Mouse (Mus musculus): ENCODE measurements at regions not wholly inside any gene's neighbourhood (a gene's known extent, or its start where the extent isn't known, plus 50 kb on each side); places are given as distances from the start of the nearest gene placed in this dataset.

- 27% methylated on average over 7 of the region's 7 CpGs for WGBS (ENCODE audit: insufficient replicate concordance)
- H3K4me2 ChIP-seq = peak overlapping the region; percentile 41
- no peak for ATAC-seq (ENCODE audit: insufficient read depth)
- no peak overlapping the region for H3K4me3 ChIP-seq (replicated peaks)
- H3K36me3 ChIP-seq (replicated peaks) = no peaks in the 10 kb centered on the region
- H3K9ac ChIP-seq = no peak overlapping the region
- H3K27ac ChIP-seq (replicated peaks) = no peak overlapping the region
- no peaks in the 10 kb centered on the region for H3K9me3 ChIP-seq (replicated peaks)
- no peaks in the 10 kb centered on the region for H3K27me3 ChIP-seq
- H3K4me1 ChIP-seq (replicated peaks) = no peaks in the 10 kb centered on the region
These were observed 1020.5 kb downstream of the 9330182O14Rik start for GRCm38 (mm10) chr15:41154551-41155151.

- H3K4me3 ChIP-seq (replicated peaks) = no peak overlapping the region
- H3K27me3 ChIP-seq = no peaks in the 10 kb centered on the region
- H3K27ac ChIP-seq (replicated peaks) = no peak overlapping the region
- H3K4me2 ChIP-seq = peak overlapping the region; percentile 41
- H3K4me1 ChIP-seq (replicated peaks) = no peaks in the 10 kb centered on the region
- no peaks in the 10 kb centered on the region for H3K9me3 ChIP-seq (replicated peaks)
- no peak for ATAC-seq (ENCODE audit: insufficient read depth)
- WGBS (ENCODE audit: insufficient replicate concordance) = 15% methylated on average over 16 of the region's 16 CpGs
- no peak overlapping the region for H3K9ac ChIP-seq
- H3K36me3 ChIP-seq (replicated peaks) = no peaks in the 10 kb centered on the region
These were observed 1021.0 kb downstream of the 9330182O14Rik start for GRCm38 (mm10) chr15:41155169-41155638.

- H3K27me3 ChIP-seq = no peaks in the 10 kb centered on the region
- H3K27ac ChIP-seq (replicated peaks) = no peak overlapping the region
- H3K9me3 ChIP-seq (replicated peaks) = no peaks in the 10 kb centered on the region
- H3K4me3 ChIP-seq (replicated peaks) = no peak overlapping the region
- no peaks in the 10 kb centered on the region for H3K36me3 ChIP-seq (replicated peaks)
- H3K9ac ChIP-seq = no peak overlapping the region
- no peak for ATAC-seq (ENCODE audit: insufficient read depth)
- H3K4me2 ChIP-seq = no peak overlapping the region
- H3K4me1 ChIP-seq (replicated peaks) = no peaks in the 10 kb centered on the region
These were observed 1023.6 kb downstream of the 9330182O14Rik start for GRCm38 (mm10) chr15:41157802-41158201.

- Histone ChIP-seq H3K4me1 (replicated peaks) (no peaks in the 10 kb centered on the region), H3K27me3 (no peaks in the 10 kb centered on the region), H3K36me3 (replicated peaks) (no peaks in the 10 kb centered on the region), H3K27ac (replicated peaks) (no peak overlapping the region), H3K9me3 (replicated peaks) (no peaks in the 10 kb centered on the region), H3K9ac (no peak overlapping the region), H3K4me2 (no peak overlapping the region), H3K4me3 (replicated peaks) (no peak overlapping the region)
- WGBS (ENCODE audit: insufficient replicate concordance) = 32% methylated on average over 8 of the region's 8 CpGs
- ATAC-seq (ENCODE audit: insufficient read depth) = no peak
These were observed 1028.1 kb downstream of the 9330182O14Rik start for GRCm38 (mm10) chr15:41162268-41162667.

GRCm38 (mm10) chr15:41162793-41163192 lies 1028.6 kb downstream of the 9330182O14Rik start:
- Histone ChIP-seq H3K36me3 (replicated peaks) (no peaks in the 10 kb centered on the region), H3K27me3 (no peaks in the 10 kb centered on the region), H3K9me3 (replicated peaks) (no peaks in the 10 kb centered on the region), H3K27ac (replicated peaks) (no peak overlapping the region), H3K4me2 (no peak overlapping the region), H3K9ac (no peak overlapping the region), H3K4me3 (replicated peaks) (no peak overlapping the region), H3K4me1 (replicated peaks) (no peaks in the 10 kb centered on the region)
- WGBS (ENCODE audit: insufficient replicate concordance) = 3% methylated on average over 8 of the region's 8 CpGs
- ATAC-seq (ENCODE audit: insufficient read depth) = no peak

GRCm38 (mm10) chr15:41163643-41164358 lies 1029.6 kb downstream of the 9330182O14Rik start:
- H3K4me2 ChIP-seq = peak overlapping the region; percentile 47
- 14% methylated on average over 8 of the region's 8 CpGs for WGBS (ENCODE audit: insufficient replicate concordance)
- H3K27ac ChIP-seq (replicated peaks) = no peak overlapping the region
- H3K4me3 ChIP-seq (replicated peaks) = peak overlapping the region; percentile 20; the same call in 1 of the 2 replicates
- H3K9me3 ChIP-seq (replicated peaks) = no peaks in the 10 kb centered on the region
- H3K4me1 ChIP-seq (replicated peaks) = no peaks in the 10 kb centered on the region
- H3K27me3 ChIP-seq = no peaks in the 10 kb centered on the region
- no peak overlapping the region for H3K9ac ChIP-seq
- ATAC-seq (ENCODE audit: insufficient read depth) = no peak
- H3K36me3 ChIP-seq (replicated peaks) = no peaks in the 10 kb centered on the region

- H3K4me2 ChIP-seq = no peak overlapping the region
- no peaks in the 10 kb centered on the region for H3K36me3 ChIP-seq (replicated peaks)
- 49% methylated on average over 3 of the region's 3 CpGs for WGBS (ENCODE audit: insufficient replicate concordance)
- no peak overlapping the region for H3K4me3 ChIP-seq (replicated peaks)
- no peaks in the 10 kb centered on the region for H3K9me3 ChIP-seq (replicated peaks)
- H3K27me3 ChIP-seq = no peaks in the 10 kb centered on the region
- H3K9ac ChIP-seq = no peak overlapping the region
- ATAC-seq (ENCODE audit: insufficient read depth) = no peak
- no peaks in the 10 kb centered on the region for H3K4me1 ChIP-seq (replicated peaks)
- no peak overlapping the region for H3K27ac ChIP-seq (replicated peaks)
These were observed 1031.4 kb downstream of the 9330182O14Rik start for GRCm38 (mm10) chr15:41165534-41165933.

- ATAC-seq (ENCODE audit: insufficient read depth) = no peak
- Histone ChIP-seq H3K9me3 (replicated peaks) (no peaks in the 10 kb centered on the region), H3K36me3 (replicated peaks) (no peaks in the 10 kb centered on the region), H3K4me3 (replicated peaks) (no peak overlapping the region), H3K4me2 (no peak overlapping the region), H3K9ac (no peak overlapping the region), H3K27ac (replicated peaks) (no peak overlapping the region), H3K27me3 (no peaks in the 10 kb centered on the region), H3K4me1 (replicated peaks) (no peaks in the 10 kb centered on the region)
- 51% methylated on average over 5 of the region's 5 CpGs for WGBS (ENCODE audit: insufficient replicate concordance)
These were observed 1056.6 kb downstream of the 9330182O14Rik start for GRCm38 (mm10) chr15:41190792-41191191.

- H3K27me3 ChIP-seq = no peaks in the 10 kb centered on the region
- H3K4me2 ChIP-seq = no peak overlapping the region
- no peak overlapping the region for H3K9ac ChIP-seq
- WGBS (ENCODE audit: insufficient replicate concordance) = 19% methylated on average over 3 of the region's 3 CpGs
- H3K4me3 ChIP-seq (replicated peaks) = no peak overlapping the region
- no peak for ATAC-seq (ENCODE audit: insufficient read depth)
- H3K36me3 ChIP-seq (replicated peaks) = no peaks in the 10 kb centered on the region
- no peaks in the 10 kb centered on the region for H3K9me3 ChIP-seq (replicated peaks)
- no peaks in the 10 kb centered on the region for H3K4me1 ChIP-seq (replicated peaks)
- no peak overlapping the region for H3K27ac ChIP-seq (replicated peaks)
These were observed 1059.1 kb downstream of the 9330182O14Rik start for GRCm38 (mm10) chr15:41193240-41193639.

- Histone ChIP-seq H3K4me3 (replicated peaks) (no peak overlapping the region), H3K27me3 (no peaks in the 10 kb centered on the region), H3K4me2 (no peak overlapping the region), H3K36me3 (replicated peaks) (no peaks in the 10 kb centered on the region), H3K4me1 (replicated peaks) (no peaks in the 10 kb centered on the region), H3K9me3 (replicated peaks) (no peaks in the 10 kb centered on the region), H3K27ac (replicated peaks) (no peak overlapping the region), H3K9ac (no peak overlapping the region)
- ATAC-seq (ENCODE audit: insufficient read depth) = no peak
- WGBS (ENCODE audit: insufficient replicate concordance) = 61% methylated on average over 1 of the region's 1 CpGs
These were observed 1089.6 kb downstream of the 9330182O14Rik start for GRCm38 (mm10) chr15:41223801-41224200.

- H3K27me3 ChIP-seq = no peaks in the 10 kb centered on the region
- H3K4me2 ChIP-seq = no peak overlapping the region
- no peaks in the 10 kb centered on the region for H3K36me3 ChIP-seq (replicated peaks)
- H3K27ac ChIP-seq (replicated peaks) = no peak overlapping the region
- no peaks in the 10 kb centered on the region for H3K9me3 ChIP-seq (replicated peaks)
- 32% methylated on average over 2 of the region's 2 CpGs for WGBS (ENCODE audit: insufficient replicate concordance)
- H3K4me3 ChIP-seq (replicated peaks) = no peak overlapping the region
- no peak overlapping the region for H3K9ac ChIP-seq
- ATAC-seq (ENCODE audit: insufficient read depth) = no peak
- H3K4me1 ChIP-seq (replicated peaks) = no peaks in the 10 kb centered on the region
These were observed 1098.4 kb downstream of the 9330182O14Rik start for GRCm38 (mm10) chr15:41232406-41233060.
